Mouse (Mus musculus) forebrain, postnatal 0 days (tissue): Measurements from ENCODE around the gene Frmd4b. TPM values are rescaled to one million over a fixed set of nuclear protein-coding genes. Genes with fewer than 3 reads are reported as not detected.
"Not testable (repeated sequence)": the region's sequence is repeated elsewhere in the genome, so short reads cannot be mapped to it uniquely, and the experiment has no call there.

Experiments
- ATAC-seq: fragments of 200-750 bp; cut with Nextera tagmentation; 2 replicates; pipeline ENCODE4 v1.8.0; 2017; ENCODE audit warnings: mild to moderate bottlenecking, moderate library complexity
- DNase-seq: peaks from one replicate; pipeline ENCODE4 v3.0.0-alpha.2; 2015
- H3K27ac ChIP-seq: fragments of 300-500 bp; sonication (generic); 2 replicates; pipeline ENCODE4 v1.5.1; 2014; ENCODE audit warnings: low read depth, mild to moderate bottlenecking, antibody characterized with exemption, low read length, moderate library complexity, mixed read lengths
- H3K27me3 ChIP-seq: fragments of 300-500 bp; sonication (generic); 2 replicates; pipeline ENCODE4 v1.6.1; 2014; ENCODE audit warnings: mild to moderate bottlenecking, low read length, mixed read lengths; ENCODE audit not compliant: insufficient read depth
- H3K36me3 ChIP-seq: fragments of 300-500 bp; sonication (generic); 2 replicates; pipeline ENCODE4 v1.6.1; 2014; ENCODE audit warnings: mild to moderate bottlenecking, moderate library complexity; ENCODE audit not compliant: insufficient read depth
- H3K4me1 ChIP-seq: fragments of 300-500 bp; sonication (generic); 2 replicates; pipeline ENCODE4 v1.6.1; 2014; ENCODE audit warnings: antibody characterized with exemption; ENCODE audit not compliant: insufficient read depth
- H3K4me2 ChIP-seq: fragments of 300-500 bp; sonication (generic); 2 replicates; pipeline ENCODE4 v1.6.1; 2014; ENCODE audit warnings: low read depth, mild to moderate bottlenecking, moderate library complexity
- H3K4me3 ChIP-seq: fragments of 300-500 bp; sonication (generic); 2 replicates; pipeline ENCODE4 v1.5.1; 2014; ENCODE audit warnings: low read depth, low read length, mixed read lengths
- H3K9ac ChIP-seq: fragments of 300-500 bp; sonication (generic); 2 replicates; pipeline ENCODE4 v1.6.1; 2014; ENCODE audit warnings: mild to moderate bottlenecking
- H3K9me3 ChIP-seq: fragments of 300-500 bp; sonication (generic); 2 replicates; pipeline ENCODE4 v1.6.1; 2016; ENCODE audit warnings: low read length
- CTCF ChIP-seq: sonication (generic); IDR thresholded peaks from 2 replicates; pipeline ENCODE4 v1.5.1; 2016; ENCODE audit warnings: antibody characterized with exemption, control low read depth, low read depth
- WGBS: fragments of 180-500 bp; shearing (Covaris S2); extraction: QIAGEN DNeasy Blood & Tissue Kit; methylation state at CpG from one replicate; pipeline ENCODE4 v1.1.7; 2014; 5-methylcytosine and 5-hydroxymethylcytosine counted together
- polyA plus RNA-seq: library from polyadenylated mRNA; unstranded; fragments of >200 nt; fragmentation: Nextera tagmentation; extraction: Ambion mirVana; gene quantifications from 2 replicates; pipeline ENCODE4 v1.2.1, GENCODE M21; 2015
- total RNA-seq: library from RNA; depleted of rRNA; stranded (reverse); fragments of >200 nt; gene quantifications from 2 replicates; pipeline ENCODE4 v1.2.3, GENCODE M21; 2014

Frmd4b gene
- total and polyA plus RNA-seq, 2 experiments from 2014 or later: 17.0 to 43.7 TPM

- Histone ChIP-seq H3K4me1 (no peaks in the 10 kb centered on the region), H3K27ac (no peak overlapping the region), H3K27me3 (no peaks in the 10 kb centered on the region), H3K4me3 (no peak overlapping the region), H3K9me3 (no peaks in the 10 kb centered on the region), H3K36me3 (no peaks in the 10 kb centered on the region), H3K4me2 (no peak overlapping the region), H3K9ac (no peak overlapping the region)
- DNase-seq (no peak), ATAC-seq (no peak)
- no peak for TF ChIP-seq CTCF
- WGBS: 67% methylated on average over 4 of the region's 4 CpGs
Observed at GRCm38 (mm10) chr6:97262229-97262628, 355.1 kb downstream of the Frmd4b start.

DNA sequence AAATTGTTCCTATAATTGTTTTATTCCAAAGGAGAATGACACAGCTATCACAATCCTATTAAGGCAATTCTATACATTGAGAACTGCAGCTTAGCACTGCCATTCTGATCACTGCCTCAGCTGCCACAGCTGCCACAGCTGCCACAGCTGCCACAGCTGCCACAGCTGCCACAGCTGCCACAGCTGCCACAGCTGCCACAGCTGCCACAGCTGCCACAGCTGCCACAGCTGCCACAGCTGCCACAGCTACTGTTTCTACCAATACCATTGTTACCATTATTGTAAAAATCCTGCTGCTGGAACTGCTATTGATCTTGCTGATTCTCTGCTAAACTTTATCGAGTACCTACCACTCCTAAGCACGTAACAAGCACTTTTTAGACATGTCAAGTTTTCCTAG, 357.4 kb downstream of the Frmd4b start:
- not testable (repeated sequence) for H3K9ac ChIP-seq, DNase-seq, H3K4me1 ChIP-seq, H3K27ac ChIP-seq, ATAC-seq, H3K4me3 ChIP-seq, H3K9me3 ChIP-seq, H3K4me2 ChIP-seq, H3K36me3 ChIP-seq, H3K27me3 ChIP-seq
- WGBS: 91% methylated on average over 2 of the region's 2 CpGs

- WGBS: 80% methylated on average over 1 of the region's 1 CpGs
- H3K27me3 ChIP-seq: no peaks in the 10 kb centered on the region
- H3K27ac ChIP-seq: no peak overlapping the region
- no peak overlapping the region for H3K4me3 ChIP-seq
- DNase-seq: no peak
- H3K9ac ChIP-seq: no peak overlapping the region
- no peak for TF ChIP-seq CTCF
- H3K9me3 ChIP-seq: no peaks in the 10 kb centered on the region
- no peaks in the 10 kb centered on the region for H3K36me3 ChIP-seq
- ATAC-seq: no peak
- H3K4me2 ChIP-seq: no peak overlapping the region
- H3K4me1 ChIP-seq: no peaks in the 10 kb centered on the region
Observed at GRCm38 (mm10) chr6:97258489-97258888, 358.9 kb downstream of the Frmd4b start.

DNA sequence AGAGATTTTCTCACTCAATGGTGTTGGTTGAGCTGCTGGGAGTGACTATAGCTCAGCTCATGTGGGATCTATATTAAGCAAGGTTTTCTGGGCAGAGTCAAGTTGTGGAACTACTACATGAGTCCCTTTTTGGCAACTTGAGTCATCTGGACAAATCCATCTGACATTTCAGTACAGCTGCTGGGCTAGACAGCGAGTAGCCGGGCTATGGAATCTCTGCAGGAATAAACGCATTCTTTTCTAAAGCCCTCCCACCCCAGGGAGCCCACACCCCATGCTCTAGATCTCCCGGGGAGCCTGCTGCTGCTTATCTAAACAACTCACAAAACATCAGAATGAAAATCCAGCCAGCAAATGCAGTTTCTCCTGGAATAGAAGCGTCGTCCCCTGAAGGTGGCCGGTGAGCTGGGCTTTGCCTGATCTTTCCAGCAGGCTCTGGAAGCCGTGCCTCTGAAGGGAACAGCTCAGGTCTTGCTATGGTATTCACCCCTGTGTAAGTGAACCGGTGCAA, 364.6 kb downstream of the Frmd4b start, which contains the start of gene Lmod3:
TSS of gene Lmod3 (minus strand) at position 49 of the 511 bp plus-strand sequence.
- no peak for DNase-seq
- no peaks in the 10 kb centered on the region for H3K36me3 ChIP-seq
- no peak for ATAC-seq
- TF ChIP-seq CTCF: no peak
- no peak within 1 kb of the TSS for H3K27ac ChIP-seq
- 39% methylated on average over 9 of the region's 9 CpGs for WGBS
- H3K9ac ChIP-seq: no peak within 1 kb of the TSS
- no peak within 1 kb of the TSS for H3K4me2 ChIP-seq
- no peaks in the 10 kb centered on the region for H3K9me3 ChIP-seq
- no peaks in the 10 kb centered on the region for H3K4me1 ChIP-seq
- no peaks in the 10 kb centered on the region for H3K27me3 ChIP-seq
- H3K4me3 ChIP-seq: no peak within 1 kb of the TSS

DNA sequence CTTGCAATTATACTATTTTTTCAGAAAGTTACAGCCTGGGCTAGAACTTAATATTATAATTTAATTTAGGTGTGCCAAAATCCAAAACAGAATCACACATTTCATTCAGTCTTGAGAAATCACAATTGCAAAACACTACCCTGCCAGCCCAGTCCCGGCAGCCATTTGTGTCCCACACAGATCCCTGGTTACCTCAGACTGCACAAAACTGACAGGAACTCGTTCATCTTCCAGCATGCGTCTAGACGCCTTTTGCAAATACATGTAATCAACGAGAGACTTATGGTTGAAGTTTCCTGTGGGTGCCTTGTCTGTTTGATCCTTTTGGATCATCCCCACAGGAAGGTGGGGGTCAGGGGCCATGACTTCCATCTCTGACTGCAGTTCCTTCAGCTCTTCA, 365.3 kb downstream of the Frmd4b start:
- Histone ChIP-seq H3K4me1 (no peaks in the 10 kb centered on the region), H3K27ac (no peak overlapping the region), H3K9me3 (no peaks in the 10 kb centered on the region), H3K4me3 (no peak overlapping the region), H3K9ac (no peak overlapping the region), H3K27me3 (no peaks in the 10 kb centered on the region), H3K36me3 (no peaks in the 10 kb centered on the region), H3K4me2 (no peak overlapping the region)
- DNase-seq (no peak), ATAC-seq (peak; percentile 42; the same call in 1 of the 2 replicates)
- no peak for TF ChIP-seq CTCF
- 73% methylated on average over 5 of the region's 5 CpGs for WGBS

DNA sequence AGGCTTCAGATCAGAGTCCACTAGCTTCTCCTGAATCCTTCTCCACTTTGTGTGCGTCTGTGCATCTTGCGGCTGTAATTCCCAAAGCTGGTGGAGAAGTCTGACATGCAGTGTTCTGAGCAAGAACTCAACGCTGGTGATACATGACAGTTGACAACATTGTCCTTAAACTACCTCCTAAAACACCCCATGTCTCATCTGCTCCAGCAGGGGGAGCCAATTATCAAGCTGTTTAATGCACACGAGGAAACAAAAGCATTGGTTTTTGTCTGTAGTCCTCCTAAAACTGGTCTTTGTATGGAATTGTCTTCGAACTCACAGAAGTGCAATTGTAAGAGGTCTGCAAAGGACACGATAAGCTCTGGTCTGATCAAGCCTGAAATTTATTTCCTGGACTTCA, 366.4 kb downstream of the Frmd4b start:
- WGBS: 45% methylated on average over 6 of the region's 6 CpGs
- Histone ChIP-seq H3K4me2 (no peak overlapping the region), H3K9ac (no peak overlapping the region), H3K4me1 (no peaks in the 10 kb centered on the region), H3K27ac (no peak overlapping the region), H3K27me3 (no peaks in the 10 kb centered on the region), H3K9me3 (no peaks in the 10 kb centered on the region), H3K4me3 (no peak overlapping the region), H3K36me3 (no peaks in the 10 kb centered on the region)
- ATAC-seq (no peak), DNase-seq (peak; percentile 69)
- TF ChIP-seq CTCF: peak; percentile 76

- Histone ChIP-seq H3K9ac (no peak overlapping the region), H3K27ac (no peak overlapping the region), H3K9me3 (no peaks in the 10 kb centered on the region), H3K4me3 (no peak overlapping the region), H3K36me3 (no peaks in the 10 kb centered on the region), H3K4me2 (no peak overlapping the region), H3K4me1 (no peaks in the 10 kb centered on the region), H3K27me3 (no peaks in the 10 kb centered on the region)
- no peak for TF ChIP-seq CTCF
- DNase-seq (no peak), ATAC-seq (no peak)
Observed at GRCm38 (mm10) chr6:97245200-97245599, 372.1 kb downstream of the Frmd4b start.

DNA sequence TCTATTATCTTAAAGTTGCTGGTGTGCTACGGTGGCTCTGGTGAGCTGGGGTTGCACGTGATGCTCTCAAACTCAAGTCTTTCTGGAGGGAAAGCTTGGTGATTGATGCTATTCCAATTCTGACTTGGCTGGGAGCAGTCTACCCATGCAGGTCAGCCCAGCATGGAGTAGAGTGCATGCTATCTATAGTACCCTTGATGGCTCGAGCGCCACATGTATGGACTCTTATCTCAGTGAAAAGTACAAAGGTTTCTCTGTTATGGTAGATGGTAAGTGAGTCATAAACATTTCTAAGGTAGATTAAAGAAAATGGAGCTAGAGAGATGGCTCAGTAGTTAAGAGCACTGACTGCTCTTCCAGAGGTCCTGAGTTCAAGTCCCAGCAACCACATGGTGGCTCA, 374.8 kb downstream of the Frmd4b start:
- no peaks in the 10 kb centered on the region for H3K9me3 ChIP-seq
- no peak for ATAC-seq
- H3K9ac ChIP-seq: no peak overlapping the region
- no peak for TF ChIP-seq CTCF
- WGBS: 93% methylated on average over 4 of the region's 4 CpGs
- no peaks in the 10 kb centered on the region for H3K36me3 ChIP-seq
- H3K4me2 ChIP-seq: no peak overlapping the region
- no peak overlapping the region for H3K4me3 ChIP-seq
- DNase-seq: no peak
- H3K27me3 ChIP-seq: no peaks in the 10 kb centered on the region
- no peaks in the 10 kb centered on the region for H3K4me1 ChIP-seq
- H3K27ac ChIP-seq: no peak overlapping the region
